Comparison of ENCODE assay signal across 10 mouse cellular contexts in genomic region chr6:52224895-52225611, GRCm38 (mm10). TPM values are rescaled to one million over a fixed set of nuclear protein-coding genes. Genes with fewer than 3 reads are reported as not detected.
DNase-seq lines count a peak whose midpoint lies in the region; ATAC-seq and TF ChIP-seq lines count a peak whose summit lies in the region.
"Had no signal": no experiment of that assay in that cellular context is flagged by ENCODE, and none has a peak within 500 bp of the region (broad histone marks: within the 10 kb centered on the region; RNA-seq: fewer than 3 reads in every experiment).

No protein-coding gene starts in this region.

- 0 out of 2 replicates have a peak overlapping the region, but pooled peaks have one; percentile 6 for H3K4me2 ChIP-seq in liver, embryonic 14.5 days (ENCODE audit: low read depth)

- no peak for TF ChIP-seq POLR2A in heart, adult 2 months (IDR thresholded peaks at IDR 0.05; ENCODE audit: insufficient read depth, low read depth, low read length)
- no peak for TF ChIP-seq POLR2A in kidney, adult 2 months (IDR thresholded peaks at IDR 0.05; ENCODE audit: low read depth, low read length)

- H3ac ChIP-seq in C2C12 (ENCODE audit: control insufficient read depth, insufficient read length, low read depth): peak overlapping the region; percentile 98

- peaks cover 21% of the 10 kb centered on the region for H3K4me1 ChIP-seq in heart, embryonic 10.5 days
- peaks cover 1% of the 10 kb centered on the region; the same call in 1 of the 2 replicates for H3K4me1 ChIP-seq in heart, adult 2 months (ENCODE audit: control insufficient read depth, insufficient read depth, low read length)
- H3K4me1 ChIP-seq in kidney, adult 2 months (ENCODE audit: control insufficient read depth, insufficient read depth, low read length): no peaks in the 10 kb centered on the region
- H3K4me1 ChIP-seq in liver, embryonic 14.5 days (replicated peaks; ENCODE audit: control insufficient read depth in 2 of 2, insufficient read depth in 2 of 2, low read length in 1 of 2): no peaks in the 10 kb centered on the region
- H3K4me1 ChIP-seq in forebrain, embryonic 10.5 days: peaks cover 16% of the 10 kb centered on the region

- no peaks in the 10 kb centered on the region for H3K36me3 ChIP-seq in heart, embryonic 10.5 days
- H3K36me3 ChIP-seq in heart, adult 2 months (ENCODE audit: control insufficient read depth, insufficient read depth, low read length): no peaks in the 10 kb centered on the region
- H3K36me3 ChIP-seq in C2C12 (ENCODE audit: control insufficient read depth, insufficient read depth): peaks cover 11% of the 10 kb centered on the region
- H3K36me3 ChIP-seq in kidney, adult 2 months (ENCODE audit: control insufficient read depth, insufficient read depth, low read length): no peaks in the 10 kb centered on the region; the same call in 1 of the 2 replicates
- H3K36me3 ChIP-seq in liver, embryonic 14.5 days (replicated peaks; ENCODE audit: control insufficient read depth, insufficient read depth, low read depth): no peaks in the 10 kb centered on the region
- no peaks in the 10 kb centered on the region for H3K36me3 ChIP-seq in forebrain, embryonic 10.5 days (replicated peaks)

- intact Hi-C loops in heart, adult 2 months (cut with DNase I): loop anchor here (5.0 kb wide), 2 partner anchors 348 to 843 kb away; no protein-coding TSS in a partner anchor

- H3K9ac ChIP-seq in heart, adult 2 months (ENCODE audit: low read depth, low read length): no peak overlapping the region
- no peak overlapping the region for H3K9ac ChIP-seq in liver, embryonic 14.5 days (replicated peaks)

- TF ChIP-seq CTCF in heart, adult 2 months (IDR thresholded peaks at IDR 0.05): no peak
- TF ChIP-seq CTCF in C2C12 (IDR thresholded peaks at IDR 0.05; ENCODE audit: control insufficient read depth, insufficient read depth, insufficient read length): no peak
- TF ChIP-seq CTCF in kidney, adult 2 months (conservative IDR thresholded peaks at IDR 0.05; ENCODE audit: insufficient read depth, insufficient read length, low read depth, low read length): no peak
- no peak for TF ChIP-seq CTCF in liver, embryonic 14.5 days (IDR thresholded peaks at IDR 0.05; ENCODE audit: low read depth)

- no peak for DNase-seq in heart, embryonic 10.5 days (ENCODE audit: low spot score)
- no peak for DNase-seq in heart, adult 2 months
- DNase-seq in kidney, adult 2 months: peak; percentile 53
- DNase-seq in liver, embryonic 14.5 days (ENCODE audit: low read depth in 3 of 3, low spot score in 3 of 3): no peak
- DNase-seq in adrenal gland, adult 2 months: no peak
- DNase-seq in forebrain, embryonic 10.5 days (ENCODE audit: extremely low spot score, low spot score): no peak
- DNase-seq in ovary, adult 18-20 months (ENCODE audit: low spot score): no peak
- DNase-seq: cerebellum, adult 8-10 months; lung, postnatal 14 days had no signal

- H3K27ac ChIP-seq in heart, embryonic 10.5 days: no peak overlapping the region
- no peak overlapping the region for H3K27ac ChIP-seq in heart, adult 2 months
- H3K27ac ChIP-seq in kidney, adult 2 months (ENCODE audit: insufficient read depth, low read depth, low read length): peak overlapping the region; percentile 95
- no peak overlapping the region for H3K27ac ChIP-seq in liver, embryonic 14.5 days
- H3K27ac ChIP-seq in forebrain, embryonic 10.5 days: no peak overlapping the region

- WGBS in heart, embryonic 10.5 days: 1% methylated on average over 32 of the region's 36 CpGs
- 3% methylated on average over 36 of the region's 36 CpGs for WGBS in heart, adult 2 months
- under 1% methylated on average over 36 of the region's 36 CpGs for WGBS in kidney, adult 2 months
- WGBS in liver, embryonic 14.5 days (ENCODE audit: insufficient replicate concordance): 2% methylated on average over 36 of the region's 36 CpGs
- 1% methylated on average over 36 of the region's 36 CpGs for WGBS in forebrain, embryonic 10.5 days

- H3K4me3 ChIP-seq in heart, embryonic 10.5 days: peak overlapping the region; percentile 31
- no peak overlapping the region for H3K4me3 ChIP-seq in heart, adult 2 months
- H3K4me3 ChIP-seq in C2C12 (ENCODE audit: insufficient read depth, poor library complexity, severe bottlenecking): peak overlapping the region; percentile 76
- H3K4me3 ChIP-seq in kidney, adult 2 months (ENCODE audit: insufficient read depth, low read depth, low read length): peak overlapping the region; percentile 83
- H3K4me3 ChIP-seq in liver, embryonic 14.5 days (ENCODE audit: insufficient read depth in 1 of 2, low read depth in 2 of 2, low read length in 2 of 2): peak overlapping the region; percentile 8 to 14; a peak in 2 of 4 replicates
- no peak overlapping the region for H3K4me3 ChIP-seq in forebrain, embryonic 10.5 days

- peaks cover 100% of the 10 kb centered on the region for H3K27me3 ChIP-seq in heart, embryonic 10.5 days (ENCODE audit: insufficient read depth, poor library complexity, severe bottlenecking)
- H3K27me3 ChIP-seq in heart, adult 2 months (ENCODE audit: control insufficient read depth, insufficient read depth, low read length): peaks cover 39% of the 10 kb centered on the region
- H3K27me3 ChIP-seq in C2C12 (ENCODE audit: control insufficient read depth, insufficient read depth, insufficient read length): no peaks in the 10 kb centered on the region
- no peaks in the 10 kb centered on the region for H3K27me3 ChIP-seq in kidney, adult 2 months (replicated peaks; ENCODE audit: control insufficient read depth, insufficient read depth, low read length)
- peaks cover 98% of the 10 kb centered on the region for H3K27me3 ChIP-seq in liver, embryonic 14.5 days (ENCODE audit: control insufficient read depth, insufficient read depth, low read length)
- H3K27me3 ChIP-seq in forebrain, embryonic 10.5 days (ENCODE audit: poor library complexity, severe bottlenecking): peaks cover 100% of the 10 kb centered on the region

- TF ChIP-seq EP300 in heart, adult 2 months (IDR thresholded peaks at IDR 0.05; ENCODE audit: insufficient read depth, low read depth, low read length): no peak
- no peak for TF ChIP-seq EP300 in liver, embryonic 14.5 days (IDR thresholded peaks at IDR 0.05; ENCODE audit: low read depth)

- no peaks in the 10 kb centered on the region for H3K79me2 ChIP-seq in heart, adult 2 months (replicated peaks; ENCODE audit: control insufficient read depth, insufficient read depth, low read length)
- peaks cover 83% of the 10 kb centered on the region for H3K79me2 ChIP-seq in C2C12 (ENCODE audit: control insufficient read depth, insufficient read depth)

- no peaks in the 10 kb centered on the region for H3K9me3 ChIP-seq in heart, embryonic 10.5 days
- H3K9me3 ChIP-seq in liver, embryonic 14.5 days (ENCODE audit: control insufficient read depth, low read length): no peaks in the 10 kb centered on the region
- no peaks in the 10 kb centered on the region for H3K9me3 ChIP-seq in forebrain, embryonic 10.5 days

- ATAC-seq in liver, embryonic 14.5 days (ENCODE audit: insufficient read depth): no peak

- H3K79me3 ChIP-seq in C2C12 (ENCODE audit: low read depth): peaks cover 60% of the 10 kb centered on the region

RNA-seq across cellular contexts. Expression of gene Hoxa7, which starts 3.4 kb away (rescaled TPM):
- 0.11 and 2.5 TPM in 2 replicates for polyA plus RNA-seq in heart, embryonic 10.5 days (2016; fragmentation: Nextera tagmentation; extraction: Ambion mirVana)
- total RNA-seq in heart, adult 2 months (2021): under 1 TPM; 0.25 to 0.50 TPM
- polyA plus RNA-seq in heart, adult 2 months (2012; rRNA removed): 0.26 and 0.31 TPM in 2 replicates
- polyA plus RNA-seq in C2C12 (2012; fragmentation: generic; extraction: Trizol): 7.5 TPM
- 44.1 and 45.9 TPM in 2 replicates for polyA plus RNA-seq in kidney, adult 2 months (2012; rRNA removed)
- polyA plus RNA-seq in liver, embryonic 14.5 days (2012; rRNA removed): 0.18 and 0.26 TPM in 2 replicates
- polyA plus RNA-seq in liver, embryonic 14.5 days (2014; fragmentation: Nextera tagmentation; extraction: Ambion mirVana): 0.18 and 0.23 TPM in 2 replicates
- total RNA-seq in adrenal gland, adult 2 months (2021): 10 to 100 TPM; 15.3 to 30.3 TPM
- polyA plus RNA-seq in adrenal gland, adult 2 months (2012; rRNA removed): 21.3 and 26.8 TPM in 2 replicates
- polyA plus RNA-seq in forebrain, embryonic 10.5 days (2016; fragmentation: Nextera tagmentation; extraction: Ambion mirVana): not detected in 2 replicates

RNA-seq across cellular contexts. Expression of gene Hoxa9, which starts 5.8 kb away (rescaled TPM):
- polyA plus RNA-seq in heart, embryonic 10.5 days (2016; fragmentation: Nextera tagmentation; extraction: Ambion mirVana): 0.37 and 5.6 TPM in 2 replicates
- not detected for total RNA-seq in heart, adult 2 months (2021)
- 0.04 and 0.06 TPM in 2 replicates for polyA plus RNA-seq in heart, adult 2 months (2012; rRNA removed)
- polyA plus RNA-seq in C2C12 (2012; fragmentation: generic; extraction: Trizol): 19.3 TPM
- polyA plus RNA-seq in kidney, adult 2 months (2012; rRNA removed): 36.0 and 63.1 TPM in 2 replicates
- polyA plus RNA-seq in liver, embryonic 14.5 days (2012; rRNA removed): 0.58 and 0.76 TPM in 2 replicates
- polyA plus RNA-seq in liver, embryonic 14.5 days (2014; fragmentation: Nextera tagmentation; extraction: Ambion mirVana): 0.28 and 0.43 TPM in 2 replicates
- total RNA-seq in adrenal gland, adult 2 months (2021): 1 to 10 TPM in 1 of 2 experiments, under 1 TPM in 1; 0.75 to 1.6 TPM
- polyA plus RNA-seq in adrenal gland, adult 2 months (2012; rRNA removed): 1.7 and 3.8 TPM in 2 replicates
- polyA plus RNA-seq in forebrain, embryonic 10.5 days (2016; fragmentation: Nextera tagmentation; extraction: Ambion mirVana): not detected in 2 replicates

RNA-seq across cellular contexts. Expression of gene Gm28308, which starts 11.9 kb away (rescaled TPM):
- not detected in 2 replicates for polyA plus RNA-seq in heart, embryonic 10.5 days (2016; fragmentation: Nextera tagmentation; extraction: Ambion mirVana)
- total RNA-seq in heart, adult 2 months (2021): not detected
- polyA plus RNA-seq in heart, adult 2 months (2012; rRNA removed): not detected in 2 replicates
- 0.75 TPM for polyA plus RNA-seq in C2C12 (2012; fragmentation: generic; extraction: Trizol)
- polyA plus RNA-seq in kidney, adult 2 months (2012; rRNA removed): 0.78 and 2.9 TPM in 2 replicates
- not detected in 2 replicates for polyA plus RNA-seq in liver, embryonic 14.5 days (2012; rRNA removed)
- polyA plus RNA-seq in liver, embryonic 14.5 days (2014; fragmentation: Nextera tagmentation; extraction: Ambion mirVana): not detected in 2 replicates
- 1 to 10 TPM in 1 of 2 experiments, not detected in 1; 1.0 TPM for total RNA-seq in adrenal gland, adult 2 months (2021)
- polyA plus RNA-seq in adrenal gland, adult 2 months (2012; rRNA removed): 1.9 and 2.5 TPM in 2 replicates
- polyA plus RNA-seq in forebrain, embryonic 10.5 days (2016; fragmentation: Nextera tagmentation; extraction: Ambion mirVana): not detected in 2 replicates

RNA-seq across cellular contexts. Expression of gene Hoxa3, which starts 11.9 kb away (rescaled TPM):
- 0.57 and 3.7 TPM in 2 replicates for polyA plus RNA-seq in heart, embryonic 10.5 days (2016; fragmentation: Nextera tagmentation; extraction: Ambion mirVana)
- total RNA-seq in heart, adult 2 months (2021): under 1 TPM; 0.55 to 0.76 TPM
- polyA plus RNA-seq in heart, adult 2 months (2012; rRNA removed): 0.53 and 1.3 TPM in 2 replicates
- 0.67 TPM for polyA plus RNA-seq in C2C12 (2012; fragmentation: generic; extraction: Trizol)
- 7.4 and 7.6 TPM in 2 replicates for polyA plus RNA-seq in kidney, adult 2 months (2012; rRNA removed)
- polyA plus RNA-seq in liver, embryonic 14.5 days (2012; rRNA removed): 0.37 and 0.43 TPM in 2 replicates
- 0.13 and 0.38 TPM in 2 replicates for polyA plus RNA-seq in liver, embryonic 14.5 days (2014; fragmentation: Nextera tagmentation; extraction: Ambion mirVana)
- total RNA-seq in adrenal gland, adult 2 months (2021): 1 to 10 TPM; 2.7 to 5.4 TPM
- polyA plus RNA-seq in adrenal gland, adult 2 months (2012; rRNA removed): 6.8 and 8.1 TPM in 2 replicates
- polyA plus RNA-seq in forebrain, embryonic 10.5 days (2016; fragmentation: Nextera tagmentation; extraction: Ambion mirVana): not detected in 2 replicates

RNA-seq across cellular contexts. Expression of gene Hoxa10, which starts 15.6 kb away (rescaled TPM):
- polyA plus RNA-seq in heart, embryonic 10.5 days (2016; fragmentation: Nextera tagmentation; extraction: Ambion mirVana): 0.30 and 3.6 TPM in 2 replicates
- not detected for total RNA-seq in heart, adult 2 months (2021)
- not detected in 2 replicates for polyA plus RNA-seq in heart, adult 2 months (2012; rRNA removed)
- polyA plus RNA-seq in C2C12 (2012; fragmentation: generic; extraction: Trizol): 19.8 TPM
- 34.0 and 34.4 TPM in 2 replicates for polyA plus RNA-seq in kidney, adult 2 months (2012; rRNA removed)
- polyA plus RNA-seq in liver, embryonic 14.5 days (2012; rRNA removed): 0.04 and 0.19 TPM in 2 replicates
- 0.14 TPM in 1 of 2 replicates, not detected in the other for polyA plus RNA-seq in liver, embryonic 14.5 days (2014; fragmentation: Nextera tagmentation; extraction: Ambion mirVana)
- not detected for total RNA-seq in adrenal gland, adult 2 months (2021)
- 0.22 TPM in 1 of 2 replicates, not detected in the other for polyA plus RNA-seq in adrenal gland, adult 2 months (2012; rRNA removed)
- not detected in 2 replicates for polyA plus RNA-seq in forebrain, embryonic 10.5 days (2016; fragmentation: Nextera tagmentation; extraction: Ambion mirVana)

Comparison
In these comparisons a context has a peak if more than half of its experiments do, and no peak if none do; other contexts are left out.
1. H3K4me3 ChIP-seq: peak in heart, embryonic 10.5 days (single experiment), C2C12 (single experiment), kidney, adult 2 months (single experiment) and liver, embryonic 14.5 days (2 of 2); none in heart, adult 2 months (single experiment) and forebrain, embryonic 10.5 days (single experiment).